Mouse (Mus musculus): ENCODE data around the gene Adam23. TPM values are rescaled to one million over a fixed set of nuclear protein-coding genes. Genes with fewer than 3 reads are reported as not detected.

Gene Adam23
- polyA plus RNA-seq (2014; fragmentation: Illumina TruSeq; extraction: RNeasy Lipid Tissue Mini Kit (QIAGEN cat#74804); ENCODE audit: low read depth, low replicate concordance) = 0.28 TPM

DNA sequence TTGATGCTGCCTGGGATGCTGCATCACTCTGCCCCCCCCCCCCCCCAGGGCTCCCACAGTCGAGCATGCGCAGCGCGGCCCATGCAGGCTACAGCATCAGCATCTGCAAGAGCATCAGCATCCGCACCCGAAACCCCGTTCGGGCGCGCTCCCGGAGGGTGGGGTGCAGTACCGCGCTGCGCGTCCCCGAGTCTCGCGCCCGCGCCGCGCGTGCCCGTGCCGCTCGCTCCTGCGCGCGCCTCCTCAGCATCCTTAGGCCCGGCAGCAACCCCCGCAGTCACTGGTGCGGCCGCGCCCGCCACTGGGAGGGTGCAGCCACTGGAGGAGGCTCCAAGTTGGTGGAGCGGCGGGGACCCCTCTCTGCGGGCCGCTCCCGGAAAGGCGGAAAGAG lies at the start of gene Adam23:
Gene Adam23 (plus strand): TSS at position 236 of the 391 bp plus-strand sequence.

DNA sequence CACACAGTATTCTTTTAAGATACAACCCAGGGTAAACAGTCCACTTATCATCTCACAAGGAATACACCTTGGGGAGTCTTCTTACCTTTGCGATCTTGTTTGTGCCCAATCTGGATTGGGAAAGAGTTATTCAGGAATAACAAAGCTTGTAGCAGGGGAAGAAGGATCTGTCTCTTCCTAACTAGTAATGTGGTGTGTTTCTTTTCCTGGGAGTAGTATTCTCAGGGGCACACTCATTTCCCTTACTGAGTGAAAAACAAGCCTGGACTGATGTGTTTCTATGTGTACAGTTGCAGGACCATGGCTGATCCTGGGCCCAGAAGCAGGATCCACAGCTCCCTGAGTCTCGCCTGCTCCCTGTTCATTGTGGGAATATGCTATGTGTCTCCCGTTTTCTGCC lies 170.0 kb downstream of the Adam23 start, which contains the start of gene Gm39653:
Gene Gm39653 (plus strand): TSS at position 301 of the 400 bp plus-strand sequence.

Other genes with a start within 250 kb of the Adam23 start
- not detected for gene Gpr1, start 231.3 kb upstream of the Adam23 start, polyA plus RNA-seq (2014; fragmentation: Illumina TruSeq; extraction: RNeasy Lipid Tissue Mini Kit (QIAGEN cat#74804); ENCODE audit: low read depth, low replicate concordance)
- 0.16 TPM for gene Zdbf2, start 172.6 kb upstream of the Adam23 start, polyA plus RNA-seq (2014; fragmentation: Illumina TruSeq; extraction: RNeasy Lipid Tissue Mini Kit (QIAGEN cat#74804); ENCODE audit: low read depth, low replicate concordance)
- gene Gm39653, start 170.1 kb downstream of the Adam23 start, polyA plus RNA-seq (2014; fragmentation: Illumina TruSeq; extraction: RNeasy Lipid Tissue Mini Kit (QIAGEN cat#74804); ENCODE audit: low read depth, low replicate concordance) = not detected
- gene Dytn, start 241.0 kb downstream of the Adam23 start, polyA plus RNA-seq (2014; fragmentation: Illumina TruSeq; extraction: RNeasy Lipid Tissue Mini Kit (QIAGEN cat#74804); ENCODE audit: low read depth, low replicate concordance) = not detected

Data from kidney, adult 10 weeks (tissue).